Mouse (Mus musculus) adipose tissue, adult 10 weeks (tissue): ENCODE results near the gene Fam114a1. TPM values are rescaled to one million over a fixed set of nuclear protein-coding genes. Genes with fewer than 3 reads are reported as not detected.

Experiments used
- polyA plus RNA-seq: library from polyadenylated mRNA; stranded (reverse); fragments of 350-450 nt; fragmentation: Illumina TruSeq; extraction: RNeasy Lipid Tissue Mini Kit (QIAGEN cat#74804); gene quantifications from one replicate; pipeline ENCODE4 v1.2.3, GENCODE M21; 2014; ENCODE audit warnings: low read depth, low replicate concordance

Gene Fam114a1
- polyA plus RNA-seq, result 32.2 TPM

GRCm38 (mm10) chr5:64969861-64970771 is at the start of gene Fam114a1:
TSS of gene Fam114a1 (plus strand) at chr5:64970071.

GRCm38 (mm10) chr5:64959843-64960230 is 10.0 kb upstream of the Fam114a1 start, which contains the start of gene Tlr6:
TSS of gene Tlr6 (minus strand) at chr5:64960097.

Other genes with a start within 250 kb of the Fam114a1 start
- 41.3 TPM for gene Klf3, start 166.7 kb upstream of the Fam114a1 start, polyA plus RNA-seq
- gene Tlr1, start 36.5 kb upstream of the Fam114a1 start, polyA plus RNA-seq, result 3.2 TPM
- gene Tlr6, start 10.0 kb upstream of the Fam114a1 start, polyA plus RNA-seq, result 0.99 TPM
- 0.88 TPM for gene Tmem156, start 122.1 kb downstream of the Fam114a1 start, polyA plus RNA-seq
- 43.6 TPM for gene Klhl5, start 137.5 kb downstream of the Fam114a1 start, polyA plus RNA-seq
- 11.1 TPM for gene Wdr19, start 229.6 kb downstream of the Fam114a1 start, polyA plus RNA-seq